Mouse (Mus musculus): ENCODE measurements around the gene Maml3. TPM values are rescaled to one million over a fixed set of nuclear protein-coding genes. Genes with fewer than 3 reads are reported as not detected.
A peak's percentile ranks its signal among the peaks of the same experiment; 100 is the strongest.

Maml3 gene
- total RNA-seq, 2 experiments from 2014 or later: 10.3 to 10.9 TPM

- H3K27ac ChIP-seq: no peak overlapping the region
- no peak for TF ChIP-seq CTCF (IDR thresholded peaks at IDR 0.05)
- intact Hi-C loops (cut with DNase I): no loop called here
- no peak overlapping the region for H3K4me3 ChIP-seq
- DNase-seq (ENCODE audit: extremely low spot score in 1 of 2, low spot score in 2 of 2): no peak
Observed at GRCm38 (mm10) chr3:51731949-51732636, 372.8 kb downstream of the Maml3 start.

GRCm38 (mm10) chr3:51730662-51731061 lies 374.2 kb downstream of the Maml3 start:
- no peak for TF ChIP-seq CTCF (IDR thresholded peaks at IDR 0.05)
- intact Hi-C loops (cut with DNase I): no loop called here
- Histone ChIP-seq H3K4me3 (no peak overlapping the region), H3K27ac (no peak overlapping the region)
- DNase-seq (ENCODE audit: extremely low spot score in 1 of 2, low spot score in 2 of 2): no peak

DNA sequence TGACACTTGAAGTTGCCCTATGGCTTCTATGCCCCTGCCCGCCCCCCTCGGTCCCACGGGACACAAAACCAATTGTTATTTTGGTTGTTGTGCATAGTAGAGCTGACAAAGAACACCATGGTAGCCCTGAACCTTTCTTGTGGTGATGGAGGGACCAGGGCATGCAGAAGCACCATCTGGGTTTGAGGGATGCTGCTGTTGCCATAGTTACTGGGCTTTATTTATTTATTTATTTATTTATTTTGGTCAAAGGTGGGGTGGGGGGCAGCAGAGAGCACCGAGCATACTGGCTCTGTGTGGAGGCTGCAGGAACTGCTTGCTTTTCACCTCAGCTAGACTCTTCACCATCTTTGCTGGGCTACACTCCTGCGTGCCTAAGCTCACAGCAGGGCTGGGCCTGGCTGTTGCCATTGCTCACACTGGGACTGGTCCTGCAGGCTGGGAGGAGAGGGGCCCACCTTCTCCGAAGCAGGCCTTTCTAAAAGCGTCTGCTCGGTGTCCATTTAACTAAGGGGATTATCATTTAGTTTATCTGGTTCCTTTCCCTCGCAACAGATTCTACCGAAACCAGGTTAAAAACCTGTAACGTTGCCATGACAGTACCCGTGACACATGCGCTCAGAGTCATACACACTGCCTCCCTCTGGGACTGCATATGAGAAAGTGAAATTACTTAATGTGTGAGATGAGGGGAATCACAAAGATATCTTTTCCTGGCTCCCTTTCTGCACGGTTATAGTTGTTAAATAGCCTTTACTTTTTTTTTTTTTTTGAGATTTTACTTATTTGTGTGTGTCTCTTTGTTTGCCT lies 375.6 kb downstream of the Maml3 start:
- intact Hi-C loops (cut with DNase I): no loop called here
- TF ChIP-seq CTCF (IDR thresholded peaks at IDR 0.05): no peak
- no peak overlapping the region for H3K27ac ChIP-seq
- no peak overlapping the region for H3K4me3 ChIP-seq
- no peak for DNase-seq (ENCODE audit: extremely low spot score in 1 of 2, low spot score in 2 of 2)

DNA sequence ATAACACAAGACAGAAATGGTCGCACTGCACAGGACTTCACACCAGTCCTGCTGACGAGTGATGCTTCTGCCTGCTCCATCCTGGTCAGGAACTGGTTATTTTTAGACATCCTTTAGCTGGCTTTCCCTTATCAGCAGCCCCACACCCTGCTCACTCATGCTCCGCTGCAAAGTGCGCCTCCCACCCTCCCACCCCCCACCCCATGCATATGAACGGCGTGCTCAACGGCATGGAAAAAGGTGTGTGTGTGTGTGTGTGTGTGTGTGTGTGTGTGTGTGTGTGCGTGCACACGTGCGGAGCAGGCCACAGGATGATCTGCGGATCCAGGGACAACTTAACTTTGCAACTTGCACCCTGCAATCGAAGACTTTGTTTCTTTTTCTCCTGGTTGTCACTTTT lies 376.4 kb downstream of the Maml3 start:
- H3K27ac ChIP-seq: no peak overlapping the region
- no peak overlapping the region for H3K4me3 ChIP-seq
- no peak for DNase-seq (ENCODE audit: extremely low spot score in 1 of 2, low spot score in 2 of 2)
- intact Hi-C loops (cut with DNase I): no loop called here
- no peak for TF ChIP-seq CTCF (IDR thresholded peaks at IDR 0.05)

DNA sequence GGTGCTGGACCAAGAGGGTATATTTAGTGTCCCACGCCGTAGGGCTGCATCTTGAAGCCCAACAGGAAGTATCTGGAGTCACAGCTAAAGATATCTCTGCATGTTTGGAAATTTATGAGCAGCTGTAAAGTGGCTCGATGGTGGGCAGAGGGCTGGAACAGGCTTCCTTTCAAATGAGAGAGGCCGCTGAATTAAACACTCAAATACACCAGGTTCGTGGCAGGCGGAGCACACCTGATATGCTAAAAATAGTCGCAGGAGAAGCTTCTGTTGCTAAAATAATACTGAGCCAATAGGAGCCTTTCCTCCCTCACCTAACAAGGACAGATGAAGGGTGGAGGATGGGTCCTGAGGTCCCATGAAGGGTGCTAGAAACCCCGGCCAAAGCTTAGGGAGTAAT lies 376.9 kb downstream of the Maml3 start:
- TF ChIP-seq CTCF (IDR thresholded peaks at IDR 0.05): no peak
- intact Hi-C loops (cut with DNase I): no loop called here
- Histone ChIP-seq H3K4me3 (no peak overlapping the region), H3K27ac (peak overlapping the region; percentile 36)
- no peak for DNase-seq (ENCODE audit: extremely low spot score in 1 of 2, low spot score in 2 of 2)

- no peak overlapping the region for H3K4me3 ChIP-seq
- no peak for TF ChIP-seq CTCF (IDR thresholded peaks at IDR 0.05)
- intact Hi-C loops (cut with DNase I): no loop called here
- DNase-seq (ENCODE audit: extremely low spot score in 1 of 2, low spot score in 2 of 2): no peak
- peak overlapping the region; percentile 36 for H3K27ac ChIP-seq
Observed at GRCm38 (mm10) chr3:51727487-51727886, 377.4 kb downstream of the Maml3 start.

- no peak for TF ChIP-seq CTCF (IDR thresholded peaks at IDR 0.05)
- no peak overlapping the region for H3K27ac ChIP-seq
- DNase-seq (ENCODE audit: extremely low spot score in 1 of 2, low spot score in 2 of 2): no peak
- no peak overlapping the region for H3K4me3 ChIP-seq
- intact Hi-C loops (cut with DNase I): no loop called here
Observed at GRCm38 (mm10) chr3:51726257-51726656, 378.6 kb downstream of the Maml3 start.

GRCm38 (mm10) chr3:51719982-51720381 lies 384.9 kb downstream of the Maml3 start:
- intact Hi-C loops (cut with DNase I): no loop called here
- no peak for DNase-seq (ENCODE audit: extremely low spot score in 1 of 2, low spot score in 2 of 2)
- no peak overlapping the region for H3K27ac ChIP-seq
- H3K4me3 ChIP-seq: no peak overlapping the region
- no peak for TF ChIP-seq CTCF (IDR thresholded peaks at IDR 0.05)

DNA sequence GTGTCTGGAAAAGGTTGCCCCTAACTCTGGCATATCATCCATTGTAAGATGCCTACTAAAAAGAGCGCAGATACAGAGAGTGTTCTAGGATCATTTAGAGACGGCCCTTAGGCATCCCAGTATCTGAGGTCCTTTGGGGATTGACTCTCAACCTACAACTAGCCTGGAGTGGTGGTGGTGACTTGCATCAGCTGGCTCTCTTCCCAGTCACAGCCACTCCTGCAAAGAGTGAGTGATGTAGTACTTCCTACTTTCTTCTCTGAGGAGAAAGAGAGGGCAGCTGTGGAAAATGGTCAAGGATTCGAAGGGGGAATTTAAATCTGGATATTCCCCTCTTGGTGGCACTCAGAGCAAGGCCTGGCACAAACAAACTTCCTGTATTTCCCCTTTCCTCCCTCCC lies 385.5 kb downstream of the Maml3 start:
- intact Hi-C loops (cut with DNase I): no loop called here

GRCm38 (mm10) chr3:51717909-51718308 lies 387.0 kb downstream of the Maml3 start:
- no peak for DNase-seq (ENCODE audit: extremely low spot score in 1 of 2, low spot score in 2 of 2)
- H3K27ac ChIP-seq: no peak overlapping the region
- TF ChIP-seq CTCF (IDR thresholded peaks at IDR 0.05): no peak
- H3K4me3 ChIP-seq: no peak overlapping the region
- intact Hi-C loops (cut with DNase I): no loop called here

More for the DNA sequence above, 385.5 kb downstream of the Maml3 start:
- TF ChIP-seq CTCF (IDR thresholded peaks at IDR 0.05): no peak
- no peak for DNase-seq (ENCODE audit: extremely low spot score in 1 of 2, low spot score in 2 of 2)
- no peak overlapping the region for H3K27ac ChIP-seq
- no peak overlapping the region for H3K4me3 ChIP-seq

GRCm38 (mm10) chr3:51717455-51717854 lies 387.4 kb downstream of the Maml3 start:
- TF ChIP-seq CTCF (IDR thresholded peaks at IDR 0.05): no peak
- intact Hi-C loops (cut with DNase I): no loop called here
- no peak for DNase-seq (ENCODE audit: extremely low spot score in 1 of 2, low spot score in 2 of 2)
- no peak overlapping the region for H3K4me3 ChIP-seq
- H3K27ac ChIP-seq: no peak overlapping the region

DNA sequence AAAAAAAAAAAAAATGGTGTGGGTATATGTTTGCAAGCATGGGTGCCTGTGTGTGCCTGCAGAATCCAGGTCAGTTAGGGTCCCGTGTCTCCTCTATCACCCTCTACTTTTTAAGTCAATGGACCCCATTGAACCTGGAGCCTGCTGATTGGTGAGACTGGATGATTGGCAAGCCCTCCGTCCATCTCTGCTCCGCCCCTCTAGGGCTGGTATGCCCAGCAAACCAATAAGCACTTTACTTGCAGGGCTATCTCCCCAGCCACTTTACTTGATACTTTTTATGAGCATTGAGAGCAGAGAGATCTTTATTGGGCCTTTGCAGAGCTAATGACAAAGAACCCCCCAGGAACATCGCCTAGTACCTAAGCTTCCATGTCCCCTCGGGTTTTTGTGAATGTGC lies 390.4 kb downstream of the Maml3 start:
- no peak overlapping the region for H3K27ac ChIP-seq
- intact Hi-C loops (cut with DNase I): no loop called here
- DNase-seq (ENCODE audit: extremely low spot score in 1 of 2, low spot score in 2 of 2): no peak
- H3K4me3 ChIP-seq: no peak overlapping the region
- no peak for TF ChIP-seq CTCF (IDR thresholded peaks at IDR 0.05)
